Mouse (Mus musculus) ES-Bruce4 (cell line): ENCODE data around the gene Mfap2.

Experiments used
- CTCF ChIP-seq: IDR thresholded peaks from one replicate; pipeline ENCODE4 v1.8.1; 2011; ENCODE audit warnings: low read depth, low read length
- EP300 ChIP-seq: IDR thresholded peaks from 2 replicates; pipeline ENCODE4 v1.6.1; 2011; ENCODE audit warnings: low read depth, low read length; ENCODE audit not compliant: insufficient read depth
- POLR2A ChIP-seq: IDR thresholded peaks from one replicate; pipeline ENCODE4 v1.8.1; 2011; ENCODE audit warnings: low read length; ENCODE audit not compliant: insufficient read depth

GRCm38 (mm10) chr4:141020811-141021613 lies 10.8 kb downstream of the Mfap2 start:
- TF ChIP-seq POLR2A (no peak), CTCF (no peak), EP300 (no peak)
